Mouse (Mus musculus) myocyte (in vitro differentiated cells): ENCODE results near the gene Pzp.

Experiments used
- E2F4 ChIP-seq: IDR thresholded peaks from one replicate; pipeline ENCODE4 v1.6.1; 2011; ENCODE audit warnings: mild to moderate bottlenecking, control low read depth, moderate library complexity; ENCODE audit not compliant: insufficient read depth
- MYOG ChIP-seq, 3 experiments: IDR thresholded peaks; one replicate each; pipeline ENCODE4 v1.6.1; 2011; ENCODE audit warnings: control low read depth in 2 of 3, low read depth in 2 of 3, mild to moderate bottlenecking in 2 of 3; ENCODE audit not compliant: insufficient read length in 2 of 3, control insufficient read depth in 1 of 3, insufficient read depth in 1 of 3
- POLR2A ChIP-seq: IDR thresholded peaks from one replicate; pipeline ENCODE4 v1.6.1; 2011; ENCODE audit warnings: low read depth, mild to moderate bottlenecking, control low read depth, moderate library complexity; ENCODE audit not compliant: insufficient read length

DNA sequence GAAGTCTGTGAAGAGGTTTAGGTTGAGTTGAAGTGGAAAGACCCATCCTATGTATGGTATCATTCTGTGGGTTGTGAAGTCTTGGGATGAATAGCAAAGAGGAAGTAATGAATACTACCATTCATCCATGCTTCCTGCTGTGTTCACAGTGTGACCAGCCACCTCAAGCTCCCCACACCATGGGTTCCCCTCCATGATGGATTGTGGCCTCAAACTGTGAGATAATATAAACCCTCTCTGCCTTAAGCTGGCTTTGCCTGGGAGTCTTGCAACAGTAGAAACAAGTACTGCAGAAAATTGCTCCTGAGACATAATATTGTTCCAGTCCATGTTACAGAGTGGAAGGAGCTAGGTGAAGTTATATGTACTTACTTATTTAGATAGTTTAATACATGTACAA, 64.9 kb downstream of the Pzp start:
- TF ChIP-seq MYOG (IDR thresholded peaks at IDR 0.05; ENCODE audit: control insufficient read depth in 1 of 3, insufficient read depth in 1 of 3, insufficient read length in 2 of 3, low read depth in 2 of 3) = no peak
- TF ChIP-seq POLR2A = no peak
- no peak for TF ChIP-seq E2F4
